Mouse (Mus musculus): Measurements from ENCODE around the gene Ttc33. TPM values are rescaled to one million over a fixed set of nuclear protein-coding genes. Genes with fewer than 3 reads are reported as not detected.
A peak's percentile ranks its signal among the peaks of the same experiment; 100 is the strongest.

Gene Ttc33
- 21.0 and 22.0 TPM in 2 replicates for total RNA-seq (2012; rRNA removed)
- polyA plus RNA-seq (2012; ENCODE audit: insufficient read depth in 1 of 2, insufficient read length in 2 of 2, low read depth in 1 of 2, low replicate concordance in 2 of 2, missing spikeins in 1 of 2) = 10 to 100 TPM in 1 of 2 experiments, not detected in 1; 26.2 TPM

- peaks cover 0 to 25% of the 10 kb centered on the region in 2 experiments; a peak in 2 of 4 replicates for H3K36me3 ChIP-seq (ENCODE audit: control insufficient read depth in 1 of 2, insufficient read depth in 2 of 2, low read length in 2 of 2)
- peak within 1 kb of the TSS; percentile 92 for H3K27ac ChIP-seq (ENCODE audit: control insufficient read depth, low read depth, low read length)
- H3K9ac ChIP-seq (ENCODE audit: control insufficient read depth, low read depth, low read length, poor library complexity, severe bottlenecking) = peak within 1 kb of the TSS; percentile 85
- peak within 1 kb of the TSS; percentile 66 to 73 for H3K4me3 ChIP-seq (ENCODE audit: control insufficient read depth in 1 of 2, insufficient read depth in 1 of 2, low read depth in 2 of 2, low read length in 2 of 2)
- peak; percentile 77 for DNase-seq (ENCODE audit: low read depth, low spot score)
- no peaks in the 10 kb centered on the region for H3K27me3 ChIP-seq (ENCODE audit: control insufficient read depth in 1 of 2, insufficient read depth in 2 of 2, low read length in 2 of 2)
- no peaks in the 10 kb centered on the region for H3K9me3 ChIP-seq (replicated peaks; ENCODE audit: insufficient read depth, low read length)
- H3K79me2 ChIP-seq (ENCODE audit: control insufficient read depth, insufficient read depth, low read length, poor library complexity) = peaks cover 3% of the 10 kb centered on the region; the same call in 1 of the 2 replicates
- H3K4me1 ChIP-seq (ENCODE audit: control insufficient read depth in 1 of 2, insufficient read depth in 2 of 2, low read length in 2 of 2) = peaks cover 9 to 13% of the 10 kb centered on the region in 2 experiments
- no peak for TF ChIP-seq GABPA (IDR thresholded peaks at IDR 0.05; ENCODE audit: low read depth, low read length)
- no peak for TF ChIP-seq NRF1 (IDR thresholded peaks at IDR 0.05; ENCODE audit: insufficient read depth, low read depth, low read length, poor library complexity, severe bottlenecking)
- TF ChIP-seq CHD2 (IDR thresholded peaks at IDR 0.05; ENCODE audit: low read length) = peak; percentile 71
- TF ChIP-seq ELF1 (IDR thresholded peaks at IDR 0.05; ENCODE audit: low read depth, low read length) = no peak
- peak; percentile 68; the same call in 1 of the 2 replicates for TF ChIP-seq E2F4 (IDR thresholded peaks at IDR 0.05; ENCODE audit: borderline replicate concordance, low read depth, low read length)
- peak; percentile 96 for TF ChIP-seq SIN3A (IDR thresholded peaks at IDR 0.05; ENCODE audit: low read length)
- TF ChIP-seq KAT2A (conservative IDR thresholded peaks at IDR 0.05; ENCODE audit: low read depth, low read length) = peak; percentile 89
- no peak for TF ChIP-seq ZMIZ1 (IDR thresholded peaks at IDR 0.05; ENCODE audit: low read depth, low read length)
- no peak for TF ChIP-seq RAD21 (IDR thresholded peaks at IDR 0.05; ENCODE audit: low read depth, low read length)
- TF ChIP-seq MAZ (IDR thresholded peaks at IDR 0.05; ENCODE audit: low read depth, low read length) = 0 out of 2 replicates have a peak, but pooled peaks have one; percentile 44
- TF ChIP-seq BHLHE40 (IDR thresholded peaks at IDR 0.05; ENCODE audit: borderline replicate concordance, low read depth, low read length) = no peak
- no peak; the same call in 1 of the 2 replicates for TF ChIP-seq POLR2AphosphoS2 (IDR thresholded peaks at IDR 0.05; ENCODE audit: low read length)
- TF ChIP-seq EP300 (IDR thresholded peaks at IDR 0.05; ENCODE audit: low read depth in 1 of 2, low read length in 2 of 2) = no peak
- TF ChIP-seq MYC (IDR thresholded peaks at IDR 0.05; ENCODE audit: low read depth, low read length) = peak; percentile 90
- TF ChIP-seq TBP (IDR thresholded peaks at IDR 0.05; ENCODE audit: low read depth, low read length) = no peak
- no peak for TF ChIP-seq MYB (IDR thresholded peaks at IDR 0.05; ENCODE audit: low read depth, low read length)
- TF ChIP-seq CHD1 (IDR thresholded peaks at IDR 0.05; ENCODE audit: low read depth, low read length) = no peak; the same call in 1 of the 2 replicates
- TF ChIP-seq MEF2A (IDR thresholded peaks at IDR 0.05; ENCODE audit: extremely low read depth, insufficient replicate concordance, low read depth, low read length, poor library complexity, severe bottlenecking) = peak; percentile 60; the same call in 1 of the 2 replicates
- TF ChIP-seq POLR2A (IDR thresholded peaks at IDR 0.05; ENCODE audit: control insufficient read depth in 1 of 2, insufficient read depth in 1 of 2, low read depth in 1 of 2, low read length in 2 of 2, poor library complexity in 1 of 2) = peak; percentile 24 to 60; a peak in 2 of 4 replicates
- peak; percentile 31; the same call in 1 of the 2 replicates for TF ChIP-seq ZNF384 (IDR thresholded peaks at IDR 0.05; ENCODE audit: low read depth, low read length)
- TF ChIP-seq ZKSCAN1 (IDR thresholded peaks at IDR 0.05; ENCODE audit: low read depth, low read length) = no peak
- peak; percentile 94 for TF ChIP-seq HCFC1 (IDR thresholded peaks at IDR 0.05; ENCODE audit: low read depth, low read length)
- no peak for TF ChIP-seq ZC3H11A (IDR thresholded peaks at IDR 0.05; ENCODE audit: low read depth, low read length)
- 0 out of 2 replicates have a peak, but pooled peaks have one; percentile 25 for TF ChIP-seq TCF12 (IDR thresholded peaks at IDR 0.05; ENCODE audit: low read depth, low read length)
- TF ChIP-seq MXI1 (IDR thresholded peaks at IDR 0.05; ENCODE audit: low read depth, low read length) = peak; percentile 90
- no peak for TF ChIP-seq POLR2AphosphoS5 (IDR thresholded peaks at IDR 0.05; ENCODE audit: borderline replicate concordance, low read depth, low read length)
- TF ChIP-seq USF2 (IDR thresholded peaks at IDR 0.05; ENCODE audit: borderline replicate concordance in 1 of 2, insufficient read depth in 1 of 2, low read depth in 1 of 2, low read length in 2 of 2) = no peak
- no peak for TF ChIP-seq UBTF (IDR thresholded peaks at IDR 0.05; ENCODE audit: borderline replicate concordance, insufficient read depth, low read depth, low read length)
- TF ChIP-seq USF1 (IDR thresholded peaks at IDR 0.05; ENCODE audit: low read depth, low read length) = peak; percentile 53; the same call in 1 of the 2 replicates
- TF ChIP-seq MAFK (IDR thresholded peaks at IDR 0.05; ENCODE audit: borderline replicate concordance, low read depth, low read length) = no peak
- peak in 2 of 3 experiments; percentile 44 to 46; a peak in 5 of 6 replicates for TF ChIP-seq CTCF (IDR thresholded peaks at IDR 0.05 in 2 of 3, conservative IDR thresholded peaks at IDR 0.05 in 1 of 3; ENCODE audit: control insufficient read depth in 1 of 3, insufficient read depth in 1 of 3, low read depth in 2 of 3, low read length in 3 of 3, poor library complexity in 1 of 3, severe bottlenecking in 1 of 3)
- no peak for TF ChIP-seq JUND (IDR thresholded peaks at IDR 0.05; ENCODE audit: low read depth, low read length)
- no peak for TF ChIP-seq SMC3 (IDR thresholded peaks at IDR 0.05; ENCODE audit: low read depth, low read length)
Observed at GRCm38 (mm10) chr15:5185366-5186292, at the start of gene Ttc33. Gene Ttc33, plus strand, starts transcription at chr15:5185525.
